In the genomic region with DNA sequence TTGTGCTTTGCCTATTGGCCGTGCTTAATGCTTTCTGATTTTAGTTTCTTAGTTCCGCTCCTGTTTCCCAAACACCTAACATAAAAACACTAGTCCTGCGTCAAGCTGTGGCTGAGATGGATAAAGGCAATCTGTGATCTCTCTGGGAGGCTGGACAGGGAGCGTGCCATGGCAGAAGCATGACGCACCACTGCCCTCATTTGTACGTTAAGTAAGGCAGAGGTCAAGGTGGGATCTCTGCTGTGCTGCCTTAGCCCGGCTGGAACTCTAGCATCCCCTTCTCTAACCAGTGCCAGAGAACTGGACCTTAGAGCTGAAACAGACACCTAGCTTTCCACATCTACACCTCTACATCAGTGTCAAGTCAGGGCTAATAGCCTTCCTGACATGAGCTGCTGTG, we compare ENCODE assay signal across 46 mouse cellular contexts. TPM values are rescaled to one million over a fixed set of nuclear protein-coding genes. Genes with fewer than 3 reads are reported as not detected.
"Had no signal": no experiment of that assay in that cellular context is flagged by ENCODE, and none has a peak within 500 bp of the region (broad histone marks: within the 10 kb centered on the region; RNA-seq: fewer than 3 reads in every experiment).

No protein-coding gene starts in this region.

- H3K9me3 ChIP-seq: heart, embryonic 10.5 days; heart, embryonic 12.5 days; heart, embryonic 13.5 days; heart, embryonic 15.5 days; hindbrain, embryonic 10.5 days; hindbrain, embryonic 12.5 days; hindbrain, embryonic 13.5 days; hindbrain, embryonic 15.5 days; intestine, embryonic 15.5 days; kidney, embryonic 15.5 days had no signal

- H3K4me1 ChIP-seq: heart, embryonic 10.5 days; intestine, embryonic 15.5 days had no signal

- H3K27ac ChIP-seq: heart, embryonic 10.5 days; heart, embryonic 13.5 days; heart, embryonic 15.5 days; hindbrain, embryonic 10.5 days; hindbrain, embryonic 12.5 days; hindbrain, embryonic 13.5 days; hindbrain, embryonic 14.5 days; hindbrain, embryonic 15.5 days; hindbrain, postnatal 0 days; intestine, embryonic 15.5 days; kidney, embryonic 15.5 days; kidney, postnatal 0 days; layer of hippocampus, adult 2 months had no signal

- ATAC-seq: hindbrain, embryonic 16.5 days; hindbrain, postnatal 0 days; inflammation-experienced regulatory T-cells, adult 6 months; intestine, embryonic 15.5 days; intestine, embryonic 16.5 days; intestine, postnatal 0 days had no signal

- H3K4me3 ChIP-seq: heart, embryonic 10.5 days; heart, embryonic 12.5 days; heart, embryonic 13.5 days; heart, embryonic 15.5 days; hindbrain, embryonic 10.5 days; hindbrain, embryonic 12.5 days; hindbrain, embryonic 13.5 days; hindbrain, embryonic 15.5 days; intestine, embryonic 15.5 days; kidney, embryonic 15.5 days; layer of hippocampus, adult 2 months had no signal

- H3K9ac ChIP-seq: heart, embryonic 12.5 days; heart, embryonic 13.5 days; heart, embryonic 15.5 days; hindbrain, embryonic 12.5 days; hindbrain, embryonic 13.5 days; hindbrain, embryonic 14.5 days; hindbrain, embryonic 15.5 days; intestine, embryonic 15.5 days; kidney, embryonic 15.5 days had no signal

- H3K4me2 ChIP-seq: heart, embryonic 11.5 days; heart, embryonic 12.5 days; heart, embryonic 13.5 days; heart, embryonic 15.5 days; hindbrain, embryonic 12.5 days; hindbrain, embryonic 13.5 days; hindbrain, embryonic 14.5 days; hindbrain, embryonic 15.5 days; intestine, embryonic 15.5 days; kidney, embryonic 15.5 days had no signal

- DNase-seq: heart, postnatal 10 days; heart, postnatal 14 days; heart, postnatal 36 days; heart, postnatal 4 days; kidney, adult 11 months; kidney, adult 18-20 months; kidney, adult 2 months; kidney, adult 8-10 months; kidney, adult 9 months; kidney, postnatal 10 days; kidney, postnatal 14 days; kidney, postnatal 25 days; kidney, postnatal 36 days; kidney, postnatal 4 days; layer of hippocampus, adult 9-11 months; layer of hippocampus, postnatal 36 days had no signal

- H3K27me3 ChIP-seq: heart, embryonic 12.5 days; heart, embryonic 13.5 days; heart, embryonic 15.5 days; hindbrain, embryonic 12.5 days; hindbrain, embryonic 13.5 days; hindbrain, embryonic 15.5 days; intestine, embryonic 15.5 days; kidney, embryonic 15.5 days had no signal

RNA-seq across cellular contexts. Expression of gene Spx, which starts 31.6 kb away (rescaled TPM):
- total RNA-seq: heart, postnatal 10 days; heart, postnatal 14 days; heart, postnatal 25 days; heart, postnatal 36 days; heart, postnatal 4 days; hematopoietic stem cell, adult 5-6 weeks had no signal
- polyA plus RNA-seq: heart, embryonic 14.5 days; heart, embryonic 16.5 days; intestine, postnatal 0 days had no signal

RNA-seq across cellular contexts. Expression of gene Slco1a5, which starts 58.8 kb away (rescaled TPM):
- total RNA-seq: heart, postnatal 10 days; heart, postnatal 14 days; heart, postnatal 25 days; heart, postnatal 36 days; heart, postnatal 4 days; hematopoietic stem cell, adult 5-6 weeks; layer of hippocampus, adult 18-20 months; layer of hippocampus, adult 2 months; layer of hippocampus, postnatal 25 days; layer of hippocampus, postnatal 36 days; left cerebral cortex, adult 18-20 months had no signal
- polyA plus RNA-seq: heart, embryonic 11.5 days; heart, embryonic 12.5 days; heart, embryonic 13.5 days; heart, embryonic 14.5 days; heart, embryonic 15.5 days; heart, postnatal 0 days; inflammation-experienced regulatory T-cells, adult 6 months; intestine, embryonic 14.5 days; intestine, embryonic 15.5 days; intestine, postnatal 0 days; kidney, adult 2 months; kidney, embryonic 16.5 days; large intestine, adult 2 months had no signal
